Mouse (Mus musculus) bone marrow, adult 2 months (tissue): ENCODE data around the gene Hnrnpa1.

Source experiments
- CTCF ChIP-seq: fragments of 200-500 bp; IDR thresholded peaks from 2 replicates; pipeline ENCODE4 v1.5.1; 2011; ENCODE audit warnings: low read length, control low read depth; ENCODE audit not compliant: control insufficient read depth, insufficient read depth
- POLR2A ChIP-seq: fragments of 200-500 bp; IDR thresholded peaks from 2 replicates; pipeline ENCODE4 v1.6.1; 2011; ENCODE audit warnings: low read depth, mild to moderate bottlenecking, control low read depth, low read length, borderline replicate concordance; ENCODE audit not compliant: control insufficient read depth

DNA sequence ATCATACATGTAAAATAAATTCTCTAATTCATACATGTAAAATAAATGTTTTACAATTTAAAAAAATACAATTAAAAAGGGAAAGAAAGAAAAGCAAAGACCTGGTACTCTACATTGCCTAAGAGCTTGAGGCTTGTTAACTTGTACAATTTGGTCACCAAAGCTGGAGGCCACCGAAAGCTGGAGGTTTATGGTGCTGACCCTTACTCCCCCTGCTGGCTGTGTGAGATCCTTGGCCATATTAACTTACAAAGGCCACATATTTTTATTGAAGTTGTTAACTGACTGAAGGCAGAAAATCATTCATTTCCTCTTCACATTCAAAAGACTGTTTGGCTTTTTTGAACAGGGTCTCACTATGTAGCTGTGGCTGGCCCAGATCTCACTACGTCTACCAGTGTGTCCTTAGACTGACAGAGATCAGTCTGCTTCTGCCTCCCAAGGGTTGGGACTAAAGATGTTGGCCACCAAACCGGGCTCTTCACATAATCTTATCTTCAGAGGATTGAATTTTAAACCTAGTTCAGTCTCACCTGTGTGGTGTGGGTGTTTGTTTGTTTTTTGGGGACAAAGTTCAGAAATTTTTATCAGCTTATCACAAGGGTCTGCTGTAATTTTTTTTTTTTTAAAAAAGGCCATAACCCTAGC, 40.7 kb downstream of the Hnrnpa1 start:
- TF ChIP-seq CTCF: peak; percentile 71
- TF ChIP-seq POLR2A: no peak
